Mouse (Mus musculus) limb, embryonic 13.5 days (tissue): ENCODE measurements around the gene Mapkapk3. TPM values are rescaled to one million over a fixed set of nuclear protein-coding genes. Genes with fewer than 3 reads are reported as not detected.
"Not testable (repeated sequence)": the region's sequence is repeated elsewhere in the genome, so short reads cannot be mapped to it uniquely, and the experiment has no call there.

Experiments
- ATAC-seq: fragments of 200-750 bp; cut with Nextera tagmentation; 2 replicates; pipeline ENCODE4 v1.8.0; 2017; ENCODE audit warnings: low read depth, moderate number of reproducible peaks, moderate TSS enrichment; ENCODE audit not compliant: low FRiP score
- H3K27ac ChIP-seq: fragments of 300-500 bp; sonication (generic); 2 replicates; pipeline ENCODE4 v1.5.1; 2015; ENCODE audit warnings: inconsistent platforms, mild to moderate bottlenecking, moderate library complexity
- H3K27me3 ChIP-seq: fragments of 300-500 bp; sonication (generic); 2 replicates; pipeline ENCODE4 v1.6.1; 2015; ENCODE audit warnings: mild to moderate bottlenecking, inconsistent platforms
- H3K36me3 ChIP-seq: fragments of 300-500 bp; sonication (generic); 2 replicates; pipeline ENCODE4 v1.6.1; 2015; ENCODE audit warnings: inconsistent platforms, mild to moderate bottlenecking, moderate library complexity
- H3K4me1 ChIP-seq: fragments of 300-500 bp; sonication (generic); 2 replicates; pipeline ENCODE4 v1.6.1; 2015; ENCODE audit warnings: inconsistent platforms
- H3K4me2 ChIP-seq: fragments of 300-500 bp; sonication (generic); replicated peaks from 2 replicates; pipeline ENCODE4 v1.6.1; 2015; ENCODE audit warnings: inconsistent platforms, mild to moderate bottlenecking, moderate library complexity
- H3K4me3 ChIP-seq: fragments of 300-500 bp; sonication (generic); 2 replicates; pipeline ENCODE4 v1.5.1; 2015; ENCODE audit warnings: moderate library complexity, mild to moderate bottlenecking, inconsistent platforms
- H3K9ac ChIP-seq: fragments of 300-500 bp; sonication (generic); 2 replicates; pipeline ENCODE4 v1.6.1; 2015; ENCODE audit warnings: mild to moderate bottlenecking, inconsistent platforms
- H3K9me3 ChIP-seq: fragments of 300-500 bp; sonication (generic); 2 replicates; pipeline ENCODE4 v1.6.1; 2016; ENCODE audit warnings: inconsistent platforms
- WGBS: fragments of 180-500 bp; shearing (Covaris S2); methylation state at CpG from one replicate; pipeline ENCODE4 v1.1.7; 2015; 5-methylcytosine and 5-hydroxymethylcytosine counted together
- polyA plus RNA-seq: library from polyadenylated mRNA; unstranded; fragments of >200 nt; fragmentation: Nextera tagmentation; extraction: Ambion mirVana; gene quantifications from 2 replicates; pipeline ENCODE4 v1.2.1, GENCODE M21; 2015

Gene Mapkapk3
- polyA plus RNA-seq, 1 experiment from 2014 or later: 6.3 TPM

DNA sequence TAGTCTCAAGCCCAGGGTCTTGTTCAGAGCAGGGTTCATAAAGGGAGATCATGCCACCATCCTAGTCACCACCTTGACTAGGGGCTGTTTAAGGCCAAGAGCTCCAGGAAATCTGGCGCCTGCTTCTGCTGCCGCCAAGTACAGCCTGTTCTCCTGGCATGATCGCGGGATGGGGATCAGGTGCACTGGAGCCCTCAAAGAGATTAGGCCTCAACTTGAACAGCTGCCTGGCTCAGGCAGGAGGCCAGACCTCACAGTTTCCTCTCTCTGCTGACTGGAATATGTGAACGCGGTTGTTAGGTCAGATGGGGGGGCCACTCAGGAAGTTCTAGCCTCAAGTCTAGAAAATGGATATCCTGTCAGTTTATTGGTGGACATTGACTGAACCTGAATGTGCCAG is 33.9 kb upstream of the Mapkapk3 start:
- no peak overlapping the region for H3K9ac ChIP-seq
- H3K4me1 ChIP-seq: no peaks in the 10 kb centered on the region
- no peaks in the 10 kb centered on the region for H3K9me3 ChIP-seq
- H3K27ac ChIP-seq: no peak overlapping the region
- H3K36me3 ChIP-seq: peaks cover 6% of the 10 kb centered on the region
- no peak overlapping the region for H3K4me3 ChIP-seq
- 59% methylated on average over 6 of the region's 6 CpGs for WGBS
- no peaks in the 10 kb centered on the region for H3K27me3 ChIP-seq
- no peak overlapping the region for H3K4me2 ChIP-seq
- no peak for ATAC-seq

DNA sequence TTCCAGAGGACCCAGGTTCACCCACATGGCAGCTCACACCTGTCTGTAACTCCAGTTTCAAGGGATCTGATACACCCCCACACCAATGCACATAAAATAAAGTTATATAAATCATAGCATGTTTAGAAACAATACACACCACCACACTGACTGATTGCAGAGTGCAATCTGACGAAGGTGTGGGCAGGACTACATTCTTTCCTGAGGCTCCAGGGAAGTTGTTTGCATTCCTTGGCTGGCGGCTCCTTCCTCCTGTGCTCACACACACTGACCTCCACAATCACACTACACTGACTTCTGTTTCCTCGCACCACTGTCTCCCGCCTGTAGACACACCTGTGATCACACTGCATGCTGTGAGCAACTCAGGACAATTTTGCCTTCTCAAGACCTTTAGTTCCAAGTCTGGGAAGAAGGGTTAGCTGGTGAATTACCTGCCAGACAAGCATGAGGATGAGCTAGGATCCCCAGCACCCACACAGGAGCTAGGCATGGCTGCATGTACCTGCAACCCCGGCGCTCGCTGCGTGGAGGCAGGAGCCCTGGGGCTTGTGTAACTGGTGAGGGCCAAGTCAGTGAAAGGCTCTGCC is 32.9 kb upstream of the Mapkapk3 start:
- no peak overlapping the region for H3K9ac ChIP-seq
- H3K36me3 ChIP-seq: no peaks in the 10 kb centered on the region; the same call in 1 of the 2 replicates

DNA sequence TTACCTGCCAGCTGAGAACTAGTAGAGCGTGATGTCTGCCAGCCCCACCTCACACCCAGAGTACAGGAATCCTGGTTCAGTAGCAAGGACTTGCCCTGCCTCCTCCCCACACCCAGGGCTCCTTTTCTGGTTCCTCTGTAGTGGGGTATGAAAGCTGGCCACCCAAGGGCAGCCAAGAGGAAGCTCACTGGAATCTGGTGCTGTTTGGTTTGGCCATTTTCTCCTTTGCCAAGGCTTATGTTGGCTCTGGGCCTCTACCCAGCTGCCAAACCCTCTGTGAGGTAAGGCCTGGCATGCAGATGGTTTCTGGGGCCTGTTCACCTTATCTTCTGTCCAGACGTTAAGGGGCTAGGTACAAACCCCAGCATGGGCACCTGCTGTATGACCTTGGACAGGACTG is 26.1 kb upstream of the Mapkapk3 start:
- Histone ChIP-seq H3K4me1 (0 out of 2 replicates have a peak, but pooled peaks cover 3% of the 10 kb centered on the region), H3K4me3 (no peak overlapping the region), H3K36me3 (no peaks in the 10 kb centered on the region), H3K9me3 (no peaks in the 10 kb centered on the region), H3K27me3 (no peaks in the 10 kb centered on the region), H3K4me2 (no peak overlapping the region), H3K27ac (no peak overlapping the region), H3K9ac (no peak overlapping the region)
- 65% methylated on average over 2 of the region's 2 CpGs for WGBS
- ATAC-seq: no peak

More for the DNA sequence above, 32.9 kb upstream of the Mapkapk3 start:
- H3K27me3 ChIP-seq: no peaks in the 10 kb centered on the region
- 77% methylated on average over 8 of the region's 8 CpGs for WGBS
- no peak overlapping the region for H3K4me2 ChIP-seq
- no peak overlapping the region for H3K27ac ChIP-seq
- no peak overlapping the region for H3K4me3 ChIP-seq
- no peaks in the 10 kb centered on the region for H3K9me3 ChIP-seq
- H3K4me1 ChIP-seq: no peaks in the 10 kb centered on the region
- ATAC-seq: no peak

DNA sequence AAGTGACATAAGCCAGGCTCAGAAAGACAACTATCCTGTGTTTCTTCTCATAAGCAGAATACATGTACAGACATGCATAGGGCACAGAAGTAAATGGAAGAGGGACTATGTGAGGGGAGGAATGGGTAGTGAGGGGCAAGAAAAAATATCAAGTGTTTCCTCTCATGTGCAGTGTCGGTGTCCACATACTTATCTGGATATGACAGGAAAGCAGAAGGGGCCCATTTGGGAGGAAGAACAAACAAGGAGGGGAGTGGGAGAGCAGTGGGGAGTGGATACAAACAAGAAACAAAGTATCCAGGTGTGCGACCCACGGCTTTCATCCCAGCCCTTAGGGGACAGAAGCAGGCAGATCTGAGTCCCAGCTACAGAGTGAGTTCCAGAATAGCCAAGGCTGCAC is 24.2 kb upstream of the Mapkapk3 start:
- no peak for ATAC-seq
- Histone ChIP-seq H3K36me3 (no peaks in the 10 kb centered on the region), H3K4me2 (no peak overlapping the region), H3K9me3 (no peaks in the 10 kb centered on the region), H3K9ac (no peak overlapping the region), H3K4me1 (0 out of 2 replicates have a peak, but pooled peaks cover 3% of the 10 kb centered on the region), H3K27ac (no peak overlapping the region), H3K27me3 (no peaks in the 10 kb centered on the region), H3K4me3 (no peak overlapping the region)
- 83% methylated on average over 3 of the region's 3 CpGs for WGBS

DNA sequence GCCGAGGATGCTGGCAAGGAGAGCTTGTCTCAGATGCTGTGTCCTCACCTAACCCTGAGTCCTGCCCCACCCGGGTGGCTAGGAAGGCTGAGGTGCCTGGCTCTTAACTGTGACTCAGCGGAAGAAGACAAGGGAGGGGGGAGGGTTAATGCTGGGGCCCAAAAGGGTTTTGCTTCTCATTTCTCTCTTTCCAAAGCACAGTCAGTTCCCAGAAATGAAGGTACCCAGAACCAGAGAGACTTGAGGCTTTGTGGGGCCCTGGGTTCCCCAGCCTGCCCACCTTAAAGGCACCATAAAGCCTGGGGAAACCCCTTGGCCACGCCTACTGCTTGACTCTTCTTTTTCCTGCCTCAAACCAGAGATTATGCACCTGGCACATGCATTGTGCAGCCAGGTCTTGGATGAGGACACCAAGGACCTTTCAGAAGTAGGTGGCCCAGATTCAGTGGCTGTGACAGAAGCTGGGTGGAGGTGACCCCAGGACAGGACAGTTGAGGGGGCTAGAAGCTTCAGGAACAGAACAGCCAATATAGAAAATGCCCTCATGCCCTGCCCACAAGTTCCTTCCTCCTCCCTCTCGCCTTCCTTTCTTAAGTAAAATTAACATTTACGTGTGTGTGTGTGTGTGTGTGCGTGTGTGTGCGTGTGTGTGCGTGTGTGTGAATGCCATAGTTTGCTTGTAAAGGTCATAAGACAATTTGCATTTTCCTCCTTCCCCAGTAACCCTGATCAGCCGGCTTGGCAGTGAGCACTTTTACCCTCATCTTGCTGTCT is 23.3 kb upstream of the Mapkapk3 start:
- WGBS: 65% methylated on average over 10 of the region's 10 CpGs
- no peak for ATAC-seq
- 0 out of 2 replicates have a peak, but pooled peaks cover 3% of the 10 kb centered on the region for H3K4me1 ChIP-seq
- no peak overlapping the region for H3K4me2 ChIP-seq
- no peaks in the 10 kb centered on the region for H3K27me3 ChIP-seq
- no peak overlapping the region for H3K9ac ChIP-seq
- no peaks in the 10 kb centered on the region for H3K9me3 ChIP-seq
- H3K4me3 ChIP-seq: no peak overlapping the region
- no peak overlapping the region for H3K27ac ChIP-seq
- H3K36me3 ChIP-seq: no peaks in the 10 kb centered on the region

DNA sequence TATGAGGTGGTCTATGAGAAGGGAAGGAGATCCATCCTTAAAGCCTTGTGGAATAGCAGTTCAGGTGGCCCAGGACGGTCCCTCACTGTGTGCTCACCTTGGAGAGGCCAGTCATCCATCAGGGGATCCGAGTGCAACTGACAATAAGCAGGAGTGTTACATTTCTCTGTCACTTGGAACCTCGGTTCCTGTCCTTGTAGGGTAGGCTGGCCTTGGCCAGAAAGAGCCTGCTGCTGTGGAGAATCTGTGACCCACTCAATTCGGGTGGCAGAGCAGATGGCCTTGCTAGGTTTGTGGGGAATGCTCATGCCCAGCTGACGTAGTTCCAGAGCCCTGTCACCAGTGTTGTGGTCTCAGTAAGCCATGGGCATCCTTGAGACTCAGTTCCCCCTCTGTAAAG is 19.9 kb upstream of the Mapkapk3 start:
- Histone ChIP-seq H3K9me3 (no peaks in the 10 kb centered on the region), H3K9ac (no peak overlapping the region), H3K27me3 (no peaks in the 10 kb centered on the region), H3K4me1 (0 out of 2 replicates have a peak, but pooled peaks cover 11% of the 10 kb centered on the region), H3K4me2 (no peak overlapping the region), H3K27ac (no peak overlapping the region), H3K36me3 (no peaks in the 10 kb centered on the region), H3K4me3 (no peak overlapping the region)
- ATAC-seq: no peak
- WGBS: 64% methylated on average over 5 of the region's 5 CpGs

DNA sequence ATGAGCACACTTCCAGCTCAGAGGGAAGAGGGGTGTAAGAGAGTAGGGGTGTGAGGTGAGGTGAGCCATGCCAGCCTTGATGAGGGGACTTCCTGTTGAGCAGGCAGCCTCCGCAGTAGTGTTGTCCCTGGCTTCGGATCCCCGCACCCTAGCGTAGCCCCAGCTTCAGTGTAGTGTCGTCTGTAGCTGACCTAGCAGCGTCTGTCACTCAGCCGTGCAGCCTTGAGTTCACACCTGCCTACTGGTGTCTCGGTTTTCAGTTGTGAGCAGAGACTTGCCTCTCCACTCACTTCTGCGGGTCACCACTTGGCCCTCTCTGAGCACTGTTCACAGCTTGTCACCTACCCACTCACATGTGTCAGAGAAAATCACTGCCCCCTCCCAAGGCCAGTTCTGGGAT is 19.5 kb upstream of the Mapkapk3 start:
- no peak for ATAC-seq
- no peaks in the 10 kb centered on the region for H3K9me3 ChIP-seq

DNA sequence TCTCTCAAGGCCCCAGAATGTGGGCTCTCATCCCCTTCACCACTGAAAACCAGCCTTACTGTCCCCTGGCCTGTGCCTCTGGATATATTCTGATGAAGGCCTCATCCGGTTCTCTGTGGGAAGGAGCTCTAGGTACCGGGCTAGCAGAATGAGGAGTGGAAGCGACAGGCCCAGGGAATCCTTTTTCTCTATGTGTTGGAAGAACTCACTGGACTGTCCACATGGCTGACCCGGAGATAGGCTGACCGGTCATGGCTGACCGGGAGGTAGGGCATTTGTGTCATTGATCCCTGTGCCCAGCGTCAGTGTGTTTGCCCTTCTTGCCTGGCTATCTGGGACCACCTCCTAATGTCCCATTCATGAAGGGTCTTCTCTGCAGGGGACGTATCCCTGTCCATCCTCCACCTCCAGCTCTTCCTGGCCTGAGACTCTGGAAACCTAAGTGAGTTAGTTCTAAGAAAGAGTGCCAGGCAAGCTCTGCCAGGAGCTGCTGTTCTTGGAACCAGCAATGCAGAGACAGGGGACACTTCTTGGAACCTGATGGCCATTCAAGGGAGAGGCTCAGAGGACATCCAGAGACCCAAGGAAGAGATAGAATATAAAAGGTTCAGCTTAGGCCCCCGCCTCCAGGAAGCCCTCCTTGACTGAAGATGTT is 18.8 kb upstream of the Mapkapk3 start:
- 0 out of 2 replicates have a peak, but pooled peaks cover 11% of the 10 kb centered on the region for H3K4me1 ChIP-seq
- H3K27ac ChIP-seq: no peak overlapping the region
- no peak overlapping the region for H3K4me3 ChIP-seq
- 88% methylated on average over 9 of the region's 9 CpGs for WGBS
- H3K9ac ChIP-seq: no peak overlapping the region
- no peak for ATAC-seq
- peaks cover 1% of the 10 kb centered on the region; the same call in 1 of the 2 replicates for H3K36me3 ChIP-seq
- no peaks in the 10 kb centered on the region for H3K27me3 ChIP-seq
- no peaks in the 10 kb centered on the region for H3K9me3 ChIP-seq
- no peak overlapping the region for H3K4me2 ChIP-seq

More for the DNA sequence above, 19.5 kb upstream of the Mapkapk3 start:
- H3K27me3 ChIP-seq: no peaks in the 10 kb centered on the region
- H3K36me3 ChIP-seq: no peaks in the 10 kb centered on the region
- 62% methylated on average over 9 of the region's 9 CpGs for WGBS
- H3K4me2 ChIP-seq: no peak overlapping the region
- no peak overlapping the region for H3K9ac ChIP-seq
- no peak overlapping the region for H3K27ac ChIP-seq
- H3K4me3 ChIP-seq: no peak overlapping the region
- 0 out of 2 replicates have a peak, but pooled peaks cover 11% of the 10 kb centered on the region for H3K4me1 ChIP-seq

DNA sequence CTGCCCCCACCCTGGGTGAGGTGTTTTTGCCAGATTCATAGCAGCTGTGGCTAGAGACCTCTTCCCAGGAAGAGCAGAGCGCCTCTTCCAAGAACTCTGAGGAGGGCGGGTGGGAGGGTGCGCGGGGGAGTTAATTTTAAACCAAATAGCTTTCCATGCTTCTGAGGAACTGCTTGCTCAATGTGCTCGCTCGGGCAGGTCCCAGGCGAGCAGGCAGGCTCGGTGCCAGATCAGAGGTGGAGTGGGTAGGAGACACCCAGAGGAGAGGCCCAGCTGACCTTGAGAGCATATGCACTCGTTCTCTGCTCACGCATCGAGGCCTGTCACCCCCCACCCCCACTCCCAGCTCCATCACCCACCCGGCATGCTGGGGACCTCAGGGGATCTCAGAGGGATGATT is 18.2 kb upstream of the Mapkapk3 start:
- H3K4me3 ChIP-seq: no peak overlapping the region
- 0 out of 2 replicates have a peak, but pooled peaks cover 11% of the 10 kb centered on the region for H3K4me1 ChIP-seq
- peaks cover 7% of the 10 kb centered on the region; the same call in 1 of the 2 replicates for H3K36me3 ChIP-seq
- no peak for ATAC-seq
- 68% methylated on average over 12 of the region's 12 CpGs for WGBS
- H3K9ac ChIP-seq: no peak overlapping the region
- H3K9me3 ChIP-seq: no peaks in the 10 kb centered on the region
- no peak overlapping the region for H3K27ac ChIP-seq
- no peaks in the 10 kb centered on the region for H3K27me3 ChIP-seq
- no peak overlapping the region for H3K4me2 ChIP-seq

DNA sequence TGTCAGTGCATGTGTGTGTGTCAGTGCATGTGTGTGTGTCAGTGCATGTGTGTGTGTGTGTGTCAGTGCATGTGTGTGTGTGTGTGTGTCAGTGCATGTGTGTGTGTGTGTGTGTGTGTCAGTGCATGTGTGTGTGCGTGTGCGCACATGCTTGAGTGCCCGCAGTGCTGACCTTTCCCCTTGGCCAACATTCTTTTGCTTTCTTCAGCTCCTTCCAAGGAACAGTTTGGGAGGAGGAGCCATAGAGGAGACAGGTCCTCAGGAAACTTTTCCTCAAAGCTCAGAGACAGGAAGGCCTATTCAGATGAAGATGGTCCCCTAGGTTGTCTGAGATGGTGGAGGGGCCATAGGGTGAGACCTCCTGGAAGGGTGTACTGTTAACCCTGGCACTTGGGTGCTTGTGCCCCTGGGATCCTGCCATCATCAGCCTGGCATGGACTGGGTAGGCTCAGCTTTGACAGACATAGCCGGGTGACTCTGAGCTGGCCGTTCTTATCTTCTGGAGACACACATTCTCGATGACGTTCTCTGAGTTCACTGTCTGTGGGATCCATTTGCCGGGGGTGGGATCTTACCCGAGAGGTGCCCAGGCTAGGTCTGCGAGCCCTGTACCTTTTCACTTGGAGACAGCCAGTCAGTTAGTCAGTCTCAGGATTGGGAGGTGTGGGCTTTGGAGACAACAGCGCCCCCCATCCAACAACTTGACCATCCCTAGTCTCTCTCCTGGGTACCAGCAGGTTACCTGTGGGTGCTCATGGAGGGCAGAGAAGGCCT is 17.6 kb upstream of the Mapkapk3 start:
- H3K36me3 ChIP-seq: peaks cover 7% of the 10 kb centered on the region
- no peak for ATAC-seq
- H3K27ac ChIP-seq: no peak overlapping the region
- no peak overlapping the region for H3K4me2 ChIP-seq
- H3K27me3 ChIP-seq: no peaks in the 10 kb centered on the region
- no peak overlapping the region for H3K9ac ChIP-seq
- 89% methylated on average over 11 of the region's 11 CpGs for WGBS
- 0 out of 2 replicates have a peak, but pooled peaks cover 8% of the 10 kb centered on the region for H3K4me1 ChIP-seq
- no peak overlapping the region for H3K4me3 ChIP-seq
- no peaks in the 10 kb centered on the region for H3K9me3 ChIP-seq

DNA sequence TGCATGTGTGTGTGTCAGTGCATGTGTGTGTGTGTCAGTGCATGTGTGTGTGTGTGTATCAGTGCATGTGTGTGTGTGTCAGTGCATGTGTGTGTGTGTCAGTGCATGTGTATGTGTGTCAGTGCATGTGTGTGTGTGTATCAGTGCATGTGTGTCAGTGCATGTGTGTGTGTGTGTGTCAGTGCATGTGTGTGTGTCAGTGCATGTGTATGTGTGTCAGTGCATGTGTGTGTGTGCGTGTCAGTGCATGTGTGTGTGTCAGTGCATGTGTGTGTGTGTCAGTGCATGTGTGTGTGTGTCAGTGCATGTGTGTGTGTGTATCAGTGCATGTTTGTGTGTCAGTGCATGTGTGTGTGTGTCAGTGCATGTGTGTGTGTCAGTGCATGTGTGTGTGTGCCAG is 17.0 kb upstream of the Mapkapk3 start:
- H3K4me1 ChIP-seq, H3K4me3 ChIP-seq, H3K9me3 ChIP-seq, ATAC-seq, H3K4me2 ChIP-seq, H3K9ac ChIP-seq, H3K27ac ChIP-seq, H3K27me3 ChIP-seq: not testable (repeated sequence)
- H3K36me3 ChIP-seq: peaks cover 12% of the 10 kb centered on the region
- 100% methylated on average over 1 of the region's 1 CpGs for WGBS
